Mouse (Mus musculus): ENCODE data around the gene Adgrl2. TPM values are rescaled to one million over a fixed set of nuclear protein-coding genes. Genes with fewer than 3 reads are reported as not detected.

The Adgrl2 gene
- total RNA-seq, 2 experiments from 2014 or later: 59.6 to 60.6 TPM

GRCm38 (mm10) chr3:148926330-148926729, 64.0 kb downstream of the Adgrl2 start:
- DNase-seq (ENCODE audit: low spot score in 2 of 2): no peak

- DNase-seq (ENCODE audit: low spot score in 2 of 2): peak; percentile 39 to 63
Observed at GRCm38 (mm10) chr3:148922618-148923095, 67.7 kb downstream of the Adgrl2 start.

- DNase-seq (ENCODE audit: low spot score in 2 of 2): no peak
Observed at GRCm38 (mm10) chr3:148921966-148922587, 68.3 kb downstream of the Adgrl2 start.

- DNase-seq (ENCODE audit: low spot score in 2 of 2): no peak
Observed at GRCm38 (mm10) chr3:148920881-148921280, 69.5 kb downstream of the Adgrl2 start.

- DNase-seq (ENCODE audit: low spot score in 2 of 2): no peak
Observed at GRCm38 (mm10) chr3:148918425-148918824, 71.9 kb downstream of the Adgrl2 start.

GRCm38 (mm10) chr3:148917837-148918236, 72.5 kb downstream of the Adgrl2 start:
- no peak for DNase-seq (ENCODE audit: low spot score in 2 of 2)

GRCm38 (mm10) chr3:148916226-148916625, 74.1 kb downstream of the Adgrl2 start:
- DNase-seq (ENCODE audit: low spot score in 2 of 2): no peak

- DNase-seq (ENCODE audit: low spot score in 2 of 2): no peak
Observed at GRCm38 (mm10) chr3:148912944-148913684, 77.2 kb downstream of the Adgrl2 start.

GRCm38 (mm10) chr3:148912536-148912935, 77.8 kb downstream of the Adgrl2 start:
- no peak for DNase-seq (ENCODE audit: low spot score in 2 of 2)

GRCm38 (mm10) chr3:148907873-148908272, 82.5 kb downstream of the Adgrl2 start:
- no peak for DNase-seq (ENCODE audit: low spot score in 2 of 2)

GRCm38 (mm10) chr3:148907024-148907778, 83.2 kb downstream of the Adgrl2 start:
- DNase-seq (ENCODE audit: low spot score in 2 of 2): no peak

- DNase-seq (ENCODE audit: low spot score in 2 of 2): no peak
Observed at GRCm38 (mm10) chr3:148905906-148906779, 84.2 kb downstream of the Adgrl2 start.

GRCm38 (mm10) chr3:148905435-148905834, 84.9 kb downstream of the Adgrl2 start:
- no peak for DNase-seq (ENCODE audit: low spot score in 2 of 2)

GRCm38 (mm10) chr3:148899857-148900256, 90.5 kb downstream of the Adgrl2 start:
- DNase-seq (ENCODE audit: low spot score in 2 of 2): no peak

- DNase-seq (ENCODE audit: low spot score in 2 of 2): no peak
Observed at GRCm38 (mm10) chr3:148899416-148899815, 90.9 kb downstream of the Adgrl2 start.

- DNase-seq (ENCODE audit: low spot score in 2 of 2): no peak
Observed at GRCm38 (mm10) chr3:148898535-148899250, 91.7 kb downstream of the Adgrl2 start.

GRCm38 (mm10) chr3:148896281-148896680, 94.1 kb downstream of the Adgrl2 start:
- DNase-seq (ENCODE audit: low spot score in 2 of 2): no peak

- no peak for DNase-seq (ENCODE audit: low spot score in 2 of 2)
Observed at GRCm38 (mm10) chr3:148895396-148896109, 94.8 kb downstream of the Adgrl2 start.

- DNase-seq (ENCODE audit: low spot score in 2 of 2): no peak
Observed at GRCm38 (mm10) chr3:148894867-148895266, 95.5 kb downstream of the Adgrl2 start.

GRCm38 (mm10) chr3:148887902-148888301, 102.5 kb downstream of the Adgrl2 start:
- no peak for DNase-seq (ENCODE audit: low spot score in 2 of 2)

All from layer of hippocampus, adult 18-20 months (tissue).